Mouse (Mus musculus) cerebellum, adult 9-10 months (tissue): Measurements from ENCODE around the gene Timp4.
"Not testable (repeated sequence)": the region's sequence is repeated elsewhere in the genome, so short reads cannot be mapped to it uniquely, and the experiment has no call there.

Experiments used
- DNase-seq: peaks from one replicate; pipeline ENCODE4 v3.0.0; 2022

Timp4 gene

GRCm38 (mm10) chr6:115245500-115246058 lies 6.4 kb downstream of the Timp4 start:
- peak; percentile 74 for DNase-seq

GRCm38 (mm10) chr6:115244222-115244621 lies 7.8 kb downstream of the Timp4 start:
- DNase-seq: peak; percentile 87

GRCm38 (mm10) chr6:115241939-115242338 lies 10.1 kb downstream of the Timp4 start:
- DNase-seq: no peak

- no peak for DNase-seq
These were observed 10.8 kb downstream of the Timp4 start for GRCm38 (mm10) chr6:115241131-115241699.

- not testable (repeated sequence) for DNase-seq
These were observed 11.6 kb downstream of the Timp4 start for GRCm38 (mm10) chr6:115240431-115240830.

- DNase-seq: no peak
These were observed 12.7 kb downstream of the Timp4 start for GRCm38 (mm10) chr6:115239335-115239734.

GRCm38 (mm10) chr6:115238031-115239027 lies 13.7 kb downstream of the Timp4 start:
- peak; percentile 97 for DNase-seq

- no peak for DNase-seq
These were observed 19.4 kb downstream of the Timp4 start for GRCm38 (mm10) chr6:115232562-115232961.

GRCm38 (mm10) chr6:115231836-115232235 lies 20.2 kb downstream of the Timp4 start:
- peak; percentile 55 for DNase-seq

GRCm38 (mm10) chr6:115230557-115230956 lies 21.4 kb downstream of the Timp4 start:
- DNase-seq: no peak

- DNase-seq: peak; percentile 93
These were observed 24.5 kb downstream of the Timp4 start for GRCm38 (mm10) chr6:115227529-115227928.

GRCm38 (mm10) chr6:115227043-115227442 lies 25.0 kb downstream of the Timp4 start, which contains the start of gene Gm17482:
Gene Gm17482 (plus strand): TSS chr6:115227343.
- no peak for DNase-seq

GRCm38 (mm10) chr6:115225519-115225918 lies 26.5 kb downstream of the Timp4 start:
- peak; percentile 91 for DNase-seq

GRCm38 (mm10) chr6:115221215-115221641 lies 30.8 kb downstream of the Timp4 start:
- peak; percentile 81 for DNase-seq

GRCm38 (mm10) chr6:115213129-115213528 lies 38.9 kb downstream of the Timp4 start:
- no peak for DNase-seq

GRCm38 (mm10) chr6:115212132-115212903 lies 39.7 kb downstream of the Timp4 start:
- no peak for DNase-seq

GRCm38 (mm10) chr6:115210820-115211219 lies 41.2 kb downstream of the Timp4 start:
- DNase-seq: no peak

GRCm38 (mm10) chr6:115210187-115210586 lies 41.8 kb downstream of the Timp4 start:
- DNase-seq: peak; percentile 60

GRCm38 (mm10) chr6:115203029-115203428 lies 49.0 kb downstream of the Timp4 start:
- no peak for DNase-seq

- no peak for DNase-seq
These were observed 51.3 kb downstream of the Timp4 start for GRCm38 (mm10) chr6:115200753-115201152.
